ENCODE assay signal across 8 mouse cellular contexts in genomic region chr8:107096366-107097036, GRCm38 (mm10). TPM values are rescaled to one million over a fixed set of nuclear protein-coding genes. Genes with fewer than 3 reads are reported as not detected.
DNase-seq lines count a peak whose midpoint lies in the region; ATAC-seq lines count a peak whose summit lies in the region.

Gene Terf2 (minus strand): TSS chr8:107096547.

- peak within 1 kb of the TSS; percentile 87 for H3K4me3 ChIP-seq in hindbrain, embryonic 13.5 days

- peaks cover 15% of the 10 kb centered on the region for H3K36me3 ChIP-seq in hindbrain, embryonic 13.5 days

- H3K27me3 ChIP-seq in hindbrain, embryonic 13.5 days = no peaks in the 10 kb centered on the region

- H3K4me1 ChIP-seq in hindbrain, embryonic 13.5 days (replicated peaks) = peaks cover 32% of the 10 kb centered on the region

- H3K27ac ChIP-seq in hindbrain, embryonic 13.5 days = peak within 1 kb of the TSS; percentile 89

- H3K4me2 ChIP-seq in hindbrain, embryonic 13.5 days = peak within 1 kb of the TSS; percentile 62

- peak; percentile 96 for ATAC-seq in hindbrain, embryonic 13.5 days (ENCODE audit: low FRiP score)

- 4% methylated on average over 39 of the region's 39 CpGs for WGBS in hindbrain, embryonic 13.5 days

- DNase-seq in T-cell, adult 2 months (ENCODE audit: low spot score) = peak; percentile 95
- DNase-seq in cerebellum, postnatal 25 days = peak; percentile 98 to 99
- peak; percentile 83 to 88 for DNase-seq in frontal cortex, postnatal 25 days (ENCODE audit: low spot score in 2 of 2)
- peak; percentile 80 to 84 for DNase-seq in layer of hippocampus, postnatal 25 days (ENCODE audit: extremely low spot score in 1 of 2, low spot score in 1 of 2)
- DNase-seq in lung, postnatal 14 days = peak; percentile 92
- DNase-seq in ovary, postnatal 36 days (ENCODE audit: low spot score) = peak; percentile 94
- peak; percentile 91 for DNase-seq in thymus, postnatal 25 days

- peak within 1 kb of the TSS; percentile 94 for H3K9ac ChIP-seq in hindbrain, embryonic 13.5 days

- no peaks in the 10 kb centered on the region for H3K9me3 ChIP-seq in hindbrain, embryonic 13.5 days

RNA-seq across cellular contexts. Expression of gene Terf2, which starts in this region (rescaled TPM):
- polyA plus RNA-seq in hindbrain, embryonic 13.5 days (2015; fragmentation: Nextera tagmentation; extraction: Ambion mirVana) = 28.3 and 28.8 TPM in 2 replicates
- 10 to 100 TPM; 31.2 to 35.8 TPM for total RNA-seq in layer of hippocampus, postnatal 25 days (2021)

Comparison
In these comparisons a context has a peak if more than half of its experiments do, and no peak if none do; other contexts are left out.
1. Peak in every context shown above with its lines: DNase-seq, ATAC-seq, H3K4me3 ChIP-seq and H3K27ac ChIP-seq.